Mouse (Mus musculus) thymus, adult 2 months (tissue): Measurements from ENCODE around the gene Arnt. TPM values are rescaled to one million over a fixed set of nuclear protein-coding genes. Genes with fewer than 3 reads are reported as not detected.

ENCODE experiments used
- DNase-seq: peaks from one replicate; pipeline ENCODE4 v3.0.0; 2021
- H3K27ac ChIP-seq: fragments of 200-500 bp; 2 replicates; pipeline ENCODE4 v1.5.1; 2012; ENCODE audit warnings: low read length, control low read depth; ENCODE audit not compliant: control insufficient read depth, insufficient read depth
- H3K27me3 ChIP-seq: fragments of 200-500 bp; 2 replicates; pipeline ENCODE4 v1.6.1; 2012; ENCODE audit warnings: mild to moderate bottlenecking, low read length, moderate library complexity, mixed read lengths; ENCODE audit not compliant: control insufficient read depth, insufficient read depth
- H3K36me3 ChIP-seq: fragments of 200-500 bp; 2 replicates; pipeline ENCODE4 v1.6.1; 2012; ENCODE audit warnings: mild to moderate bottlenecking, low read length, moderate library complexity; ENCODE audit not compliant: control insufficient read depth, insufficient read depth
- H3K4me1 ChIP-seq: fragments of 200-500 bp; replicated peaks from 2 replicates; pipeline ENCODE4 v1.6.1; 2012; ENCODE audit warnings: low read length; ENCODE audit not compliant: control insufficient read depth, insufficient read depth
- H3K4me3 ChIP-seq: fragments of 200-500 bp; 2 replicates; pipeline ENCODE4 v1.5.1; 2012; ENCODE audit warnings: mild to moderate bottlenecking, low read length, control low read depth, moderate library complexity; ENCODE audit not compliant: control insufficient read depth, insufficient read depth
- CTCF ChIP-seq: fragments of 200-500 bp; IDR thresholded peaks from 2 replicates; pipeline ENCODE4 v1.5.1; 2012; ENCODE audit warnings: mild to moderate bottlenecking, control low read depth, low read length, moderate library complexity, borderline replicate concordance; ENCODE audit not compliant: control insufficient read depth, poor library complexity, insufficient read depth; ENCODE audit errors: extremely low read depth
- POLR2A ChIP-seq: fragments of 200-500 bp; IDR thresholded peaks from 2 replicates; pipeline ENCODE4 v1.6.1; 2012; ENCODE audit warnings: mild to moderate bottlenecking, low read length, control low read depth, moderate library complexity; ENCODE audit not compliant: control insufficient read depth, poor library complexity, insufficient read depth; ENCODE audit errors: extremely low read depth
- WGBS: fragments of 180-500 bp; shearing (Covaris S2); methylation state at CpG from one replicate; pipeline ENCODE4 v1.1.7; 2018; 5-methylcytosine and 5-hydroxymethylcytosine counted together
- polyA plus RNA-seq: library from polyadenylated mRNA; depleted of rRNA; stranded (reverse); fragments of >200 nt; gene quantifications from 2 replicates; pipeline ENCODE4 v1.2.3, GENCODE M21; 2012

Arnt gene
- polyA plus RNA-seq, 1 experiment = 40.5 TPM

DNA sequence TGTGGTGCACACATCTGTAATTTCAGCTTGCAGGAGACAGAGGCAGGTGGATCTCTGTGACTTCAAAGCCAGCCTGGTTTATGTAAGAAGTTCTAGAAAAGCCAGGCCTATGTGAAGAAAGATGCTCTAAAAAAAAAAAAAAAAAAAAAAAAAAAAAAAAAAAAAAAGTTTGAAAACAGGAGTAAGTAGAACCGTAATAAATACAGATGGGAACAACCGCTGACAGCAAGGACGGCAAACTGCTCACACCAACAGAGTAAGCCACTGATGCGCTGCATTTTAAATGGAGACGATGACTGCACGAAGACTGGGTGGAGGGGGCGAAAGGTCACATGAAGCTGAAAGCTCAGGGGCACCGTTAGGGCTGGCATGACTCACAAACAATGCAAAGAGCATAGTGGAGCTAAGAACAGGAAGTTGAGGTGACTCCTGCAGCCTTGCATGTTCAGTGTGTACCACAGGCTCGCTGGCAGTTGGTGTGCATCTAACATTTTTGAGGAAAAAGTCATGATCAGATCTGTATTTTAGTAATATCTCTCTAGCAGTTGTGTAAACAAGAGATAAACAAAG is 77.5 kb downstream of the Arnt start:
- no peak overlapping the region for H3K4me3 ChIP-seq
- peaks cover 5% of the 10 kb centered on the region; the same call in 1 of the 2 replicates for H3K4me1 ChIP-seq
- peak; percentile 55 for DNase-seq
- no peaks in the 10 kb centered on the region for H3K36me3 ChIP-seq
- 9% methylated on average over 9 of the region's 9 CpGs for WGBS
- no peaks in the 10 kb centered on the region for H3K27me3 ChIP-seq
- H3K27ac ChIP-seq = peak overlapping the region; percentile 73
- TF ChIP-seq POLR2A = no peak
- no peak for TF ChIP-seq CTCF

DNA sequence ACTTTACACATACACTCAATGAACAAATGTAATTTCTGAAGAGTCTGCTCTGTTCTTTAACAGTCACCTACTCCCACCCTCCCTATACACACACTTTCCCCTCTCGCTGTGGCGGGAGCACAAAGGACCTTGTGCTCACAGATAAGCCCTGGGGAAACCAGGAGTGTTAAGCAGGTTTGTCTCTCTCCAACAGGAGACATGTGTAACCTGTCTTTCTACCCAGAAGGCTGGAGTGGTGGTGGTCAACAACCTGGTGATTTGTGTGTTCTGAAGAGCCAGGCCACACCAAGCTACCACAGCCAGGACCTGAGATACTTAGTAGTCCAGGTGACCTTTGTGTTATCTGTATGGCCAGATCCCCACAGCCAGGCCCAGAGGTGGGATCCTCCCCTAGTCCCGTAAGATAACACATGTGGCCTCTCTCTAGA is 82.4 kb downstream of the Arnt start:
- TF ChIP-seq CTCF (no peak), POLR2A (no peak)
- Histone ChIP-seq H3K27me3 (no peaks in the 10 kb centered on the region), H3K4me3 (no peak overlapping the region), H3K4me1 (peaks cover 10% of the 10 kb centered on the region), H3K27ac (no peak overlapping the region), H3K36me3 (no peaks in the 10 kb centered on the region)
- DNase-seq = no peak
- 100% methylated on average over 3 of the region's 3 CpGs for WGBS

DNA sequence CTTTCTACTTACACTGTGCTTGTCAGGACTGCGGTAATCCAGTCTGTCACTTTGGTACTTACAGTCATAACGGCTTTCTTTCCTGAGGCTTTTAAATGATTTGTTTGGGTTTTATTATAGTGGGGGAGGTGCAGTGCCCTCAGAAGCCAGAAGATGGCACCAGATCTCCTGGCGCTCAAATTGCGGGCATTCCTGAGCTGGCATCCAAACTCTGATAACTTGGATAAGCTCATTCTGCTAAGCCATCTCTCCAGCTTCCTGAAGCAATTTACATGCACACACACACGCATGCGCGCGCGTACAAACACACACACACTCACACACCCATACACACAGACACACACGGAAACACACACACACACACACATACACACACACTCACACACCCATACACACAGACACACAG is 83.3 kb downstream of the Arnt start:
- DNase-seq = peak; percentile 64
- TF ChIP-seq CTCF (peak; percentile 55; the same call in 1 of the 2 replicates), POLR2A (no peak)
- no peaks in the 10 kb centered on the region for H3K27me3 ChIP-seq
- H3K36me3 ChIP-seq = no peaks in the 10 kb centered on the region
- H3K27ac ChIP-seq = no peak overlapping the region
- H3K4me1 ChIP-seq = peaks cover 12% of the 10 kb centered on the region
- WGBS = 39% methylated on average over 10 of the region's 10 CpGs
- H3K4me3 ChIP-seq = no peak overlapping the region

DNA sequence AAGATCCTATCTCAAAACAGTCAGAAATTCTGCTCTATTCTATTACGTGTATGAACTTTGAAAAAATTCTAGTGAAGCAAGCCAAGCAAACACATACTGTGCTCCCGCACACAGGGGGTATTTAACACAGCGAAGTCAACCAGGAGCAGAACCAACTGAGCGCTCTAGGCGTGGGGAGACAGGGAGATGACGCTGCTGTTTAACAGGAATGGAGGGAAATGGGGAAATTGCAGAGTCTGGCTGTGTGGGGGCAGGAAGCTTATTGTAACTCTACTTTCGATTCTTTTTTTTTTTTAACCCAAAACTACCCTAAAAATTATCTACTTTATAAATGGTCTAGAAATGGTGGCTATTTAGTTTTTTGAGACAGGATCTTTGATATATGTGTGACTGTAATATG is 84.7 kb downstream of the Arnt start:
- H3K4me1 ChIP-seq = peaks cover 20% of the 10 kb centered on the region
- no peak overlapping the region for H3K4me3 ChIP-seq
- no peak for TF ChIP-seq POLR2A
- TF ChIP-seq CTCF = no peak
- DNase-seq = no peak
- no peaks in the 10 kb centered on the region for H3K27me3 ChIP-seq
- H3K27ac ChIP-seq = no peak overlapping the region
- H3K36me3 ChIP-seq = no peaks in the 10 kb centered on the region
- WGBS = 29% methylated on average over 7 of the region's 7 CpGs

DNA sequence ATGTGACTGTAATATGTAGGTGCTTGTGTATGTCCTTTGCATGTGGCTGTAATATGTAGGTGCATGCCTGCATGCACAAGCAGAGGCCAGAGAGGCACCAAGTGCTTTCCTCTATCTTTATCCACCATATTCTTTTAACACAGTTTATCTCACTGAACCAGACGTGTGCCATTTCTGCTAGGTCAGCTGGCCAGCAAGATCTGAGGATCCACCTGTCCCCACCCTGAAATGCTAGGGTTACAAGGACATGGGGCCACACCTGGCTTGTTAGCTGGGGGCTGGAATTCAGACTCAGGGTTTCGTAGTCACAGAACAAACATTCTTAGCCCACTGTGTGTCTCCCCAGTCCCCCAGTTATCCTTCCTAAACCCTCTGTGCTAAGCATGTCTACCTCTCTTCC is 85.1 kb downstream of the Arnt start:
- Histone ChIP-seq H3K4me3 (no peak overlapping the region), H3K4me1 (peaks cover 20% of the 10 kb centered on the region), H3K27me3 (no peaks in the 10 kb centered on the region), H3K27ac (no peak overlapping the region), H3K36me3 (no peaks in the 10 kb centered on the region)
- 90% methylated on average over 2 of the region's 2 CpGs for WGBS
- no peak for DNase-seq
- TF ChIP-seq POLR2A (no peak), CTCF (no peak)

DNA sequence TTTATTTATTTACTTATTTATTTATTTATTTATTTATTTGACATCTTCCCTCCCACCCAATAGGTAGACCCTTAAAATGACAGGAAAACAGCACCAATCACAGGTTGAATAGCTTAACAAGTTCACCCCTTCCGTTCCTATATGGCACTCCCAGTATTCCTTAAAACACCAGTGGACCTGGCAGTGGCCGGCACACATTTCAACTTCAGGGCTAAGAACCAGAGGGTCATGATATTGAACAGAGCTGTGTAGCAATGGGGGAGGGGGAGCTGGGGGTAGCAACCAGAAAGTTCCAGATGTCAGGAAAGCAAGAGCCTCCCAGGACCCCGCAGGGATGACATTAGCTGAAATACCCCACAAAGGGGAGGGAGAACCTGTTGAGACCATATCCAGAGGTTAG is 85.9 kb downstream of the Arnt start:
- TF ChIP-seq CTCF (no peak), POLR2A (no peak)
- 91% methylated on average over 3 of the region's 3 CpGs for WGBS
- DNase-seq = no peak
- no peaks in the 10 kb centered on the region for H3K27me3 ChIP-seq
- no peak overlapping the region for H3K27ac ChIP-seq
- peaks cover 20% of the 10 kb centered on the region for H3K4me1 ChIP-seq
- no peaks in the 10 kb centered on the region for H3K36me3 ChIP-seq
- no peak overlapping the region for H3K4me3 ChIP-seq

DNA sequence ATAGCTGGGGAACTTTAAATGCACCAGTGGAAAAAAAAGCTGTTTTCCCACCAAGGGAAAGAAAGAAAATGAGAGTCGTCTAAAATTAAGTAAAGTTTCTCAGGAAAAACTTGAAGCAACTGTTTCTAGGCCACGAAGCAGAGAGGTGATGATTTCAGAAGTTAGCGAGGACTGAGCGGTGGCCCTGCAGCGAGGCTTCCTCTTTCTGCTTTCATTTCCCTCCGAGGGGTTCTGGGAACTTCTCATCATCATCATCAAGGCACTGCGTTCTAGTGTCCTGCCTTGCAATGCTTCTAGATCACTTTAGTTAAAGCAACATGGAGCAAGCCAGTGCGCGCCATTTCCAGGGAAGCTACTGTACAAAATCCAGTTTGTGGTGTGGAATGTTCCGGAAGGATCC is 87.0 kb downstream of the Arnt start:
- DNase-seq = peak; percentile 14
- Histone ChIP-seq H3K4me3 (0 out of 2 replicates have a peak overlapping the region, but pooled peaks have one; percentile 21), H3K4me1 (peaks cover 20% of the 10 kb centered on the region), H3K27ac (no peak overlapping the region), H3K27me3 (no peaks in the 10 kb centered on the region), H3K36me3 (no peaks in the 10 kb centered on the region)
- TF ChIP-seq POLR2A (no peak), CTCF (no peak)
- 31% methylated on average over 10 of the region's 10 CpGs for WGBS
